Mouse (Mus musculus) stomach, embryonic 15.5 days (tissue): ENCODE results near the gene Ctdsp1. TPM values are rescaled to one million over a fixed set of nuclear protein-coding genes. Genes with fewer than 3 reads are reported as not detected.
A peak's percentile ranks its signal among the peaks of the same experiment; 100 is the strongest.

Experiments used
- ATAC-seq: fragments of 200-750 bp; cut with Nextera tagmentation; 2 replicates; pipeline ENCODE4 v1.8.0; 2017; ENCODE audit warnings: low read depth, moderate number of reproducible peaks, moderate TSS enrichment; ENCODE audit not compliant: insufficient read depth, low FRiP score
- H3K27ac ChIP-seq: fragments of 300-500 bp; sonication (generic); 2 replicates; pipeline ENCODE4 v1.5.1; 2015; ENCODE audit warnings: mild to moderate bottlenecking, inconsistent platforms
- H3K27me3 ChIP-seq: fragments of 300-500 bp; sonication (generic); replicated peaks from 2 replicates; pipeline ENCODE4 v1.6.1; 2015; ENCODE audit warnings: inconsistent platforms
- H3K36me3 ChIP-seq: fragments of 300-500 bp; sonication (generic); 2 replicates; pipeline ENCODE4 v1.6.1; 2015; ENCODE audit warnings: inconsistent platforms
- H3K4me1 ChIP-seq: fragments of 300-500 bp; sonication (generic); 2 replicates; pipeline ENCODE4 v1.6.1; 2015; ENCODE audit warnings: inconsistent platforms
- H3K4me2 ChIP-seq: fragments of 300-500 bp; sonication (generic); 2 replicates; pipeline ENCODE4 v1.6.1; 2015; ENCODE audit warnings: mild to moderate bottlenecking, inconsistent platforms
- H3K4me3 ChIP-seq: fragments of 300-500 bp; sonication (generic); replicated peaks from 2 replicates; pipeline ENCODE4 v1.5.1; 2015; ENCODE audit warnings: inconsistent platforms
- H3K9ac ChIP-seq: fragments of 300-500 bp; sonication (generic); 2 replicates; pipeline ENCODE4 v1.6.1; 2015; ENCODE audit warnings: inconsistent platforms
- H3K9me3 ChIP-seq: fragments of 300-500 bp; sonication (generic); 2 replicates; pipeline ENCODE4 v1.6.1; 2016; ENCODE audit warnings: inconsistent platforms
- WGBS: fragments of 180-500 bp; shearing (Covaris S2); methylation state at CpG from one replicate; pipeline ENCODE4 v1.1.7; 2015; 5-methylcytosine and 5-hydroxymethylcytosine counted together
- polyA plus RNA-seq: library from polyadenylated mRNA; unstranded; fragments of >200 nt; fragmentation: Nextera tagmentation; extraction: Ambion mirVana; gene quantifications from 2 replicates; pipeline ENCODE4 v1.2.1, GENCODE M21; 2015

Gene Ctdsp1
- 82.9 and 86.2 TPM in 2 replicates for polyA plus RNA-seq

DNA sequence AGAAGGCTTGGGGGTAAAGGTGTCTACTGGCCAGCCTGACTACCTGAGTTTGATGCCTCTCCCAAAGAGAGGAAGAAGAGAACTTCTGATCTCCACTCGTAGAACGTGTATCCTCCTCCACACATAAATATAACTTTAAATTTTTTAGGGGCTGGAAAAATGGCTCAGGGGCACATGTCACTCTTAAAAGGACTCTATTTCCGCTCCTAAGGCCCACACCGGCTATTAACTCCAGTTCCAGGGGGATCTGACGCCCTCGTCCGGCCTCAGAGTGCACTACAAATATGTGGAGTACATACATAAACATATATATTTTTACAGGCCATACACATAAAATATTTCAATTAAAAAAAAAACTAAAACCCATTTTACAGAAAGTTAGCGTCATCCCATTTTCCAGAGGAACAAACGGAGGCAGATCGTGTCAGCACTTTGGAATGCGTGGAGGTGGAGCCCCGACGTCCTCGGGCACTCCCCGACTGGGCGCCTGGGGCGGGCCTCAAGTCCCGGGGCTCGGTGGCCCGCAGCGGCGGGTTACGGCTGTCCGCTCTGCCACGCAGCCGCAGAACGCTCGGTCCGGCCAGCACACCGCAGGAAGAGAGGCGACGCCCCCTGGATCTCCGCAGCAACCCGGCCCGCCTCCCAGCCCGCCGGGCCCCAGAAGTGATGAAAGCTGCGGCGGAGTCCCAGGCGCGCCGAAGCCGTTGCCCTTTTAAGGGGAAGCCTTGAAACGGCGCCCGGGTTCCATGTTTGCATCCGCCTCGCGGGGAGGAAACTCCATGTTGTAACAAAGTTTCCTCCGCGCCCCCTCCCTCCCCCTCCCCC is at the start of gene Ctdsp1:
Gene Ctdsp1, plus strand, starts transcription at position 586 of the 825 bp plus-strand sequence.
- Histone ChIP-seq H3K27ac (peak within 1 kb of the TSS; percentile 99), H3K27me3 (no peaks in the 10 kb centered on the region), H3K9me3 (no peaks in the 10 kb centered on the region), H3K36me3 (peaks cover 19% of the 10 kb centered on the region), H3K4me2 (peak within 1 kb of the TSS; percentile 75), H3K4me3 (peak within 1 kb of the TSS; percentile 79), H3K4me1 (peaks cover 51% of the 10 kb centered on the region), H3K9ac (peak within 1 kb of the TSS; percentile 89)
- 2% methylated on average over 45 of the region's 51 CpGs for WGBS
- ATAC-seq: peak; percentile 70

DNA sequence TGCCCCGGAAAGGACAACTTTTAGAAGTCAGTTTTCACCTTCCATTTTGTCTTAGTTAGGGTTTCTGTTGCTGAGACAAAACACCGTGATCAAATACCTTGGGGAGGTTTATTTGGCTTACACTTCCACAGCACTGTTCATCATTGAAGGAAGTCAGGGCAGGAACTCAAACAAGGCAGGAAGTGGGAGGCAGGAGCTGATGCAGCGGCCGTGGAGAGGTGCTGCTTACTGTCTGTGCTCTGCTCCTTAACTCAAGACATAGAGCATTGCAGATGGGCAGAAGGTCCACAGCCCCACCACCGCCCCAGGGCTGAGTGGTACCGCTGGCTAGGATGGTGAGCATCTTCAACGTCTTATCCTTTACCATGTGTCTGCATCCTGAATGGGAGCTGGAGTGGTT is 49.4 kb upstream of the Ctdsp1 start:
- no peak for ATAC-seq
- H3K27ac ChIP-seq: no peak overlapping the region
- no peak overlapping the region for H3K4me2 ChIP-seq
- no peaks in the 10 kb centered on the region; the same call in 1 of the 2 replicates for H3K4me1 ChIP-seq
- no peak overlapping the region for H3K9ac ChIP-seq
- H3K27me3 ChIP-seq: no peaks in the 10 kb centered on the region
- H3K9me3 ChIP-seq: no peaks in the 10 kb centered on the region
- H3K36me3 ChIP-seq: no peaks in the 10 kb centered on the region
- H3K4me3 ChIP-seq: no peak overlapping the region
- 83% methylated on average over 7 of the region's 7 CpGs for WGBS

GRCm38 (mm10) chr1:74342308-74342707 is 49.0 kb upstream of the Ctdsp1 start:
- Histone ChIP-seq H3K9me3 (no peaks in the 10 kb centered on the region), H3K27ac (no peak overlapping the region)
- WGBS: 91% methylated on average over 1 of the region's 1 CpGs

GRCm38 (mm10) chr1:74343161-74343560 is 48.1 kb upstream of the Ctdsp1 start:
- Histone ChIP-seq H3K36me3 (no peaks in the 10 kb centered on the region), H3K9me3 (no peaks in the 10 kb centered on the region), H3K4me3 (no peak overlapping the region), H3K9ac (no peak overlapping the region), H3K4me2 (no peak overlapping the region), H3K27ac (no peak overlapping the region), H3K27me3 (no peaks in the 10 kb centered on the region), H3K4me1 (no peaks in the 10 kb centered on the region; the same call in 1 of the 2 replicates)
- WGBS: 74% methylated on average over 5 of the region's 5 CpGs
- ATAC-seq: no peak

More at GRCm38 (mm10) chr1:74342308-74342707, 49.0 kb upstream of the Ctdsp1 start:
- no peak for ATAC-seq
- no peak overlapping the region for H3K9ac ChIP-seq
- H3K36me3 ChIP-seq: no peaks in the 10 kb centered on the region
- H3K4me3 ChIP-seq: no peak overlapping the region
- no peak overlapping the region for H3K4me2 ChIP-seq
- no peaks in the 10 kb centered on the region for H3K27me3 ChIP-seq
- H3K4me1 ChIP-seq: no peaks in the 10 kb centered on the region; the same call in 1 of the 2 replicates

- H3K9me3 ChIP-seq: no peaks in the 10 kb centered on the region
- no peak overlapping the region for H3K4me2 ChIP-seq
- H3K27ac ChIP-seq: no peak overlapping the region
- ATAC-seq: no peak
- no peaks in the 10 kb centered on the region for H3K36me3 ChIP-seq
- H3K4me1 ChIP-seq: no peaks in the 10 kb centered on the region; the same call in 1 of the 2 replicates
- no peak overlapping the region for H3K4me3 ChIP-seq
- 79% methylated on average over 11 of the region's 11 CpGs for WGBS
- H3K27me3 ChIP-seq: no peaks in the 10 kb centered on the region
- H3K9ac ChIP-seq: no peak overlapping the region
These were observed 47.0 kb upstream of the Ctdsp1 start for GRCm38 (mm10) chr1:74344163-74344916.

DNA sequence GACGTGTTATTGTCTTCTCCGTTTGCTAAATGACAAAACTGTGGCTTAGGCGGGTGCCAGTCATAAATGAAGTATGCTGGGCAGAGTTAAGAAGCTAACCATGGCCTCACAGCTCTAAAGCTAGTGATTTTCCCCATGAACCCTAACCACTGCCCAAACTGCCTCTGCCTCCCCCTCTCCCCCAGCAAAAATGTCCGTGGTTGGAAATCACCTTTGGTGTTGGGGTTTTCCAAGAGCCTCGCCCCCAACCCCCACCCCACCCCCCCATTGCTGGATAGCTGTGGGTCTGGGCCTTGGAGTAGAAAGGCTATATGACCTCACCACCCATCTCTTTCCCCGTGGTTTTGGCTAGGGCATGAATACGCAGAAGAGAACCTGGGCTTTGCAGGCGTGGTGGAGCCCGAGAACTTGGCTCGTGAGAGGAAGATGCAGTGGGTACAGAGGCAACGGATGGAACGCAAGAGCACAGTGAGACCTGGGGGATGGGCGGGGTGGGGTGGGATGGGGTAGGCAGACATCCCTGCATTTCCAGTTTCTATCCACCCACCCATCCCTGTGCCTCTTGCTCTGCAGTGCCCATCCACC is 40.0 kb upstream of the Ctdsp1 start:
- 0 out of 2 replicates have a peak, but pooled peaks cover 4% of the 10 kb centered on the region for H3K36me3 ChIP-seq
- H3K4me1 ChIP-seq: no peaks in the 10 kb centered on the region
- 84% methylated on average over 13 of the region's 13 CpGs for WGBS
- no peak overlapping the region for H3K4me2 ChIP-seq
- no peak for ATAC-seq
- H3K27ac ChIP-seq: no peak overlapping the region
- H3K9me3 ChIP-seq: no peaks in the 10 kb centered on the region
- H3K4me3 ChIP-seq: no peak overlapping the region
- H3K27me3 ChIP-seq: no peaks in the 10 kb centered on the region
- no peak overlapping the region for H3K9ac ChIP-seq

GRCm38 (mm10) chr1:74352532-74353096 is 38.7 kb upstream of the Ctdsp1 start:
- Histone ChIP-seq H3K4me2 (no peak overlapping the region), H3K27me3 (no peaks in the 10 kb centered on the region), H3K36me3 (0 out of 2 replicates have a peak, but pooled peaks cover 4% of the 10 kb centered on the region), H3K9ac (no peak overlapping the region), H3K27ac (no peak overlapping the region), H3K4me1 (no peaks in the 10 kb centered on the region), H3K9me3 (no peaks in the 10 kb centered on the region), H3K4me3 (no peak overlapping the region)
- no peak for ATAC-seq
- 84% methylated on average over 5 of the region's 5 CpGs for WGBS

DNA sequence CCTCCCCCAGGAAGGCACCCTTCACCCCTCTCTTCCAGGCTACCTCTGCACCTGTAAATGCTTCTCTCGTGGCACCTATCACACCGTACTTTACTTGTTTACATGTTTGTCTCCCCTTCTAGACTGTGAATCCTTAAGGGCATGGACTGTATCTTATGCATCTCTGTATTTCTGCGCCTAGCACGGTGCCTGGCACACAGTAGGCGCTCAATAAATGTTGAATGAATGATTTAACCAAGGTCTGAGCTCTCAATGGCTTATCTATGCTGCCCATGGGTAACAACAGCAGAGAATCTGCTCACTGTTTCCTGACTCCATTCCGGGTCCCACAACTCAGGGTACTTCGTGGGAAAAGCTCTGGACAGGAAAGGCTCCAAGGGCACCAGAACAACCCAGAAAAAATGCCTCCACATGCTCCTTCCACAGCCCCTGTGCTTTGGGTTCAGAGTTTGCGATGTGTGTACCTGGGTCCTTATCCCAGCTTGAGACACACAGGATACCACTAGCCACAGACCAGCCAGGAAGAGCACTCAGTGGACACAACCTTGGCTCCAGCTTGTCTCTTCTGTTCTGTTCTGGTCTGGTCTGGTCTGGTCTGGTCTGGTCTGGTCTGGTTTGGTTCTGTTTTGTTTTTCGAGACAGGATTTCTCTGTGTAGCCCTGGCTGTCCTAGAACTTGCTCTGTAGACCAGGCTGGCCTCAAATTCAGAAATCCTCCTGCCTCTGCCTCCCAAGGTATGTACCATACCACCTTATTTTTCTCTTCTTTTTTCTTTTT is 37.7 kb upstream of the Ctdsp1 start:
- no peak overlapping the region for H3K4me3 ChIP-seq

GRCm38 (mm10) chr1:74357531-74357930 is 33.8 kb upstream of the Ctdsp1 start:
- no peak for ATAC-seq
- H3K27me3 ChIP-seq: no peaks in the 10 kb centered on the region
- H3K9ac ChIP-seq: no peak overlapping the region
- H3K9me3 ChIP-seq: no peaks in the 10 kb centered on the region
- H3K4me1 ChIP-seq: no peaks in the 10 kb centered on the region
- no peak overlapping the region for H3K4me2 ChIP-seq
- no peaks in the 10 kb centered on the region for H3K36me3 ChIP-seq
- H3K27ac ChIP-seq: no peak overlapping the region
- no peak overlapping the region for H3K4me3 ChIP-seq

More for the DNA sequence above, 37.7 kb upstream of the Ctdsp1 start:
- Histone ChIP-seq H3K9me3 (no peaks in the 10 kb centered on the region), H3K36me3 (0 out of 2 replicates have a peak, but pooled peaks cover 4% of the 10 kb centered on the region), H3K4me1 (no peaks in the 10 kb centered on the region), H3K9ac (no peak overlapping the region), H3K4me2 (no peak overlapping the region), H3K27me3 (no peaks in the 10 kb centered on the region), H3K27ac (no peak overlapping the region)
- ATAC-seq: no peak
- WGBS: 80% methylated on average over 9 of the region's 9 CpGs

- no peaks in the 10 kb centered on the region for H3K36me3 ChIP-seq
- no peak overlapping the region for H3K9ac ChIP-seq
- no peak overlapping the region for H3K27ac ChIP-seq
- no peaks in the 10 kb centered on the region for H3K4me1 ChIP-seq
- no peak for ATAC-seq
- H3K27me3 ChIP-seq: no peaks in the 10 kb centered on the region
- H3K4me3 ChIP-seq: no peak overlapping the region
- H3K4me2 ChIP-seq: no peak overlapping the region
- WGBS: 83% methylated on average over 5 of the region's 5 CpGs
- no peaks in the 10 kb centered on the region for H3K9me3 ChIP-seq
These were observed 31.3 kb upstream of the Ctdsp1 start for GRCm38 (mm10) chr1:74359952-74360517.

GRCm38 (mm10) chr1:74361812-74362211 is 29.5 kb upstream of the Ctdsp1 start, which contains the start of gene Catip:
Gene Catip, plus strand, starts transcription at chr1:74362108.
- H3K27me3 ChIP-seq: no peaks in the 10 kb centered on the region
- H3K9ac ChIP-seq: no peak within 1 kb of the TSS
- WGBS: 0% methylated on average over 2 of the region's 2 CpGs
- H3K4me3 ChIP-seq: no peak within 1 kb of the TSS
- H3K36me3 ChIP-seq: no peaks in the 10 kb centered on the region
- no peaks in the 10 kb centered on the region for H3K4me1 ChIP-seq
- peak; percentile 21; the same call in 1 of the 2 replicates for ATAC-seq
- H3K27ac ChIP-seq: no peak within 1 kb of the TSS
- no peaks in the 10 kb centered on the region for H3K9me3 ChIP-seq
- H3K4me2 ChIP-seq: no peak within 1 kb of the TSS
